Mouse (Mus musculus): ENCODE results near the gene Ndc1. TPM values are rescaled to one million over a fixed set of nuclear protein-coding genes. Genes with fewer than 3 reads are reported as not detected.

Ndc1 gene
- 10 to 100 TPM in 1 of 2 experiments, 1 to 10 TPM in 1; 7.7 to 15.9 TPM for polyA plus RNA-seq (2012; fragmentation: generic; extraction: Trizol)

GRCm38 (mm10) chr4:107367567-107368314 is at the start of gene Ndc1:
Ndc1 (plus strand) TSS chr4:107367784.

DNA sequence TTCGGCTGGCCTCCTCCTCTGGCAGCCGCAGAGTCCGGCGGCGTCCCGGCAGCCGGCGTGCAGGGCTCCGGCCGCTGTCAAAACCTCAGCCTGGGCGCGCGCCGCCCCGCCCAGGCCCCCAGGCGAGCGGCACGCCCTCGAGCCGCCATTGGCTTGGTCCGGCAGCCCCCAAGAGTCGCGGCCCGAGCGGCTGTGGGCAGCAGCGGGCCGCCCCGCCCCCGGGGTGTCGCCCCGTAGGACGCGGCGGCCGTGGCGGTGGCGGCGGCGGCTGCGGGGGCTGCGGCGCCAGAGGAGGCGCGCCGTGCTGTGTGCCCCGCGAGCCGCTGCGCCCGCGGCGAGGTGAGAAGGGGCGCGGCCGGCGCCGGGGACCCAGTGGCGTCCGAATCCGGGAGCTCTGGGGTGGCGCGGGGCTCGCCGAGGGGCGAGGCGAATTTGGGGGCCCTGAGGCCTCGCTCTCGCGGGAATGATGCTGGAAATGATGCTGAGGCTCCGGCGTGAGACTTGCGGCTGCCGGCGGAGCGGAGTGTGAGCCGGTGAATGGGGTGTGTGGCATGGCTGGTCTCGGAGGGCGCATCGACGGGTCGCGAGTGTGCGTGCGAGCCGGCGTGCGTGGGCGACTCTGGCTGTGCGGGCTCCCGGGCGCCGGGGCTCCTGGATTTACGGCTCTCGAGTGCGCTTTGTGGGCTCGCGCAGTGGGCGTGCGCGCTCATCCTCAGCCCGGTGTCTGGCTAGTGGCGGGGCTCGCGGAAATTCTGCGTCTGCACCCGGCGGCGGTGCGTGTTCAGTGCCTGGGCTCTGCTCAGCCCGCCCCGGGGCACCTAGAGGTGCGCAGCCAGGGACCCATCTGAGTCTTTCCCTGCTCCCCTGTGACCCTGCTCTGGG is 67.0 kb downstream of the Ndc1 start, which contains the start of gene Glis1:
Glis1 (plus strand) TSS at position 236 of the 882 bp plus-strand sequence.

Other genes starting within 250 kb of the Ndc1 start
- 100 to 1,000 TPM in 1 of 2 experiments, 10 to 100 TPM in 1; 35.2 to 237 TPM for gene Tmem59, start 189.4 kb upstream of the Ndc1 start, polyA plus RNA-seq (2012; fragmentation: generic; extraction: Trizol)
- gene Tceanc2, start 188.7 kb upstream of the Ndc1 start, polyA plus RNA-seq (2012; fragmentation: generic; extraction: Trizol) = 10 to 100 TPM in 1 of 2 experiments, 1 to 10 TPM in 1; 3.8 to 15.2 TPM
- under 1 TPM in 1 of 2 experiments, not detected in 1; 0.09 TPM for gene Ldlrad1, start 158.6 kb upstream of the Ndc1 start, polyA plus RNA-seq (2012; fragmentation: generic; extraction: Trizol)
- 10 to 100 TPM; 21.2 to 61.8 TPM for gene Lrrc42, start 114.3 kb upstream of the Ndc1 start, polyA plus RNA-seq (2012; fragmentation: generic; extraction: Trizol)
- gene Hspb11, start 114.2 kb upstream of the Ndc1 start, polyA plus RNA-seq (2012; fragmentation: generic; extraction: Trizol) = 10 to 100 TPM in 1 of 2 experiments, 1 to 10 TPM in 1; 6.2 to 47.3 TPM
- not detected for gene Dio1, start 60.6 kb upstream of the Ndc1 start, polyA plus RNA-seq (2012; fragmentation: generic; extraction: Trizol)
- gene Yipf1, start 53.4 kb upstream of the Ndc1 start, polyA plus RNA-seq (2012; fragmentation: generic; extraction: Trizol) = 10 to 100 TPM; 60.9 to 61.5 TPM
- 10 to 100 TPM in 1 of 2 experiments, 1 to 10 TPM in 1; 1.5 to 44.2 TPM for gene Glis1, start 66.8 kb downstream of the Ndc1 start, polyA plus RNA-seq (2012; fragmentation: generic; extraction: Trizol)

All from C3H10T1/2 (cell line).